In genomic region chr12:98557013-98557677, GRCm38 (mm10) we compare ENCODE assay signal across 19 mouse cellular contexts. TPM values are rescaled to one million over a fixed set of nuclear protein-coding genes. Genes with fewer than 3 reads are reported as not detected.
"Had no signal": no experiment of that assay in that cellular context is flagged by ENCODE, and none has a peak within 500 bp of the region (broad histone marks: within the 10 kb centered on the region; RNA-seq: fewer than 3 reads in every experiment).

No protein-coding gene starts in this region.

- ATAC-seq: liver, embryonic 12.5 days; midbrain, embryonic 15.5 days had no signal

- H3K9me3 ChIP-seq: kidney, embryonic 15.5 days; limb, embryonic 13.5 days; liver, embryonic 12.5 days; liver, embryonic 15.5 days; lung, embryonic 15.5 days; midbrain, embryonic 12.5 days; midbrain, embryonic 15.5 days had no signal

- H3K27me3 ChIP-seq: kidney, embryonic 15.5 days; limb, embryonic 13.5 days; liver, embryonic 12.5 days; liver, embryonic 15.5 days; lung, embryonic 15.5 days; midbrain, embryonic 12.5 days; midbrain, embryonic 15.5 days had no signal

- H3K4me3 ChIP-seq: kidney, embryonic 15.5 days; limb, embryonic 13.5 days; liver, embryonic 12.5 days; liver, embryonic 15.5 days; lung, embryonic 15.5 days; midbrain, embryonic 12.5 days; midbrain, embryonic 15.5 days had no signal

- DNase-seq: kidney, adult 11 months; kidney, adult 8-10 months; kidney, postnatal 10 days; kidney, postnatal 36 days; left cerebral cortex, postnatal 4 days; liver; lung, adult 18-20 months; lung, postnatal 10 days; lung, postnatal 4 days; thymus, adult 18-20 months; thymus, postnatal 36 days had no signal

- H3K36me3 ChIP-seq: kidney, embryonic 15.5 days; limb, embryonic 13.5 days; liver, embryonic 12.5 days; liver, embryonic 15.5 days; lung, embryonic 15.5 days; midbrain, embryonic 12.5 days had no signal

- H3K4me1 ChIP-seq: kidney, embryonic 15.5 days; limb, embryonic 13.5 days; liver, embryonic 12.5 days; liver, embryonic 15.5 days; lung, embryonic 15.5 days had no signal

- H3K4me2 ChIP-seq: kidney, embryonic 15.5 days; limb, embryonic 13.5 days; liver, embryonic 12.5 days; liver, embryonic 15.5 days; lung, embryonic 15.5 days; midbrain, embryonic 12.5 days; midbrain, embryonic 15.5 days had no signal

- H3K27ac ChIP-seq: kidney, embryonic 15.5 days; limb, embryonic 13.5 days; liver, embryonic 12.5 days; liver, embryonic 15.5 days; lung, embryonic 15.5 days; midbrain, embryonic 12.5 days; midbrain, embryonic 15.5 days had no signal

RNA-seq across cellular contexts. Expression of gene Kcnk10, which starts 21.0 kb away (rescaled TPM):
- total RNA-seq: megakaryocyte progenitor cell, adult 5-6 weeks had no signal
- polyA plus RNA-seq: liver, embryonic 12.5 days had no signal
